Mouse (Mus musculus) intestine, postnatal 0 days (tissue): Measurements from ENCODE around the gene Xlr3c. TPM values are rescaled to one million over a fixed set of nuclear protein-coding genes. Genes with fewer than 3 reads are reported as not detected.
"Not testable (repeated sequence)": the region's sequence is repeated elsewhere in the genome, so short reads cannot be mapped to it uniquely, and the experiment has no call there.

Source experiments
- ATAC-seq: fragments of 200-750 bp; cut with Nextera tagmentation; 2 replicates; pipeline ENCODE4 v1.8.0; 2017; ENCODE audit warnings: mild to moderate bottlenecking, moderate TSS enrichment, moderate library complexity
- H3K27ac ChIP-seq: fragments of 300-500 bp; sonication (generic); 2 replicates; pipeline ENCODE4 v1.5.1; 2014; ENCODE audit warnings: mild to moderate bottlenecking, low read depth, low read length, moderate library complexity
- H3K27me3 ChIP-seq: fragments of 300-500 bp; sonication (generic); replicated peaks from 2 replicates; pipeline ENCODE4 v1.6.1; 2014; ENCODE audit warnings: low read length, mixed read lengths; ENCODE audit not compliant: control insufficient read depth, insufficient read depth
- H3K36me3 ChIP-seq: fragments of 300-500 bp; sonication (generic); 2 replicates; pipeline ENCODE4 v1.6.1; 2014; ENCODE audit warnings: mild to moderate bottlenecking, moderate library complexity; ENCODE audit not compliant: control insufficient read depth, insufficient read depth
- H3K4me1 ChIP-seq: fragments of 300-500 bp; sonication (generic); replicated peaks from 2 replicates; pipeline ENCODE4 v1.6.1; 2014; ENCODE audit warnings: antibody characterized with exemption, low read length, mixed read lengths; ENCODE audit not compliant: control insufficient read depth, insufficient read depth
- H3K4me2 ChIP-seq: fragments of 300-500 bp; sonication (generic); replicated peaks from 2 replicates; pipeline ENCODE4 v1.6.1; 2014; ENCODE audit warnings: low read depth, mild to moderate bottlenecking, moderate library complexity
- H3K4me3 ChIP-seq: fragments of 300-500 bp; sonication (generic); 2 replicates; pipeline ENCODE4 v1.5.1; 2014; ENCODE audit warnings: low read depth, low read length
- H3K9ac ChIP-seq: fragments of 300-500 bp; sonication (generic); 2 replicates; pipeline ENCODE4 v1.6.1; 2014; ENCODE audit warnings: mild to moderate bottlenecking, low read depth, low read length
- H3K9me3 ChIP-seq: fragments of 300-500 bp; sonication (generic); 2 replicates; pipeline ENCODE4 v1.6.1; 2016; ENCODE audit warnings: mixed run types; ENCODE audit not compliant: control insufficient read depth
- CTCF ChIP-seq: sonication (generic); IDR thresholded peaks from 2 replicates; pipeline ENCODE4 v1.5.1; 2016; ENCODE audit warnings: low read depth, mild to moderate bottlenecking, control low read depth, antibody characterized with exemption, moderate library complexity
- WGBS: fragments of 180-500 bp; shearing (Covaris S2); extraction: QIAGEN DNeasy Blood & Tissue Kit; methylation state at CpG from one replicate; pipeline ENCODE4 v1.1.7; 2014; 5-methylcytosine and 5-hydroxymethylcytosine counted together
- polyA plus RNA-seq: library from polyadenylated mRNA; unstranded; fragments of >200 nt; fragmentation: Nextera tagmentation; extraction: Ambion mirVana; gene quantifications from 2 replicates; pipeline ENCODE4 v1.2.1, GENCODE M21; 2015

Xlr3c gene
- polyA plus RNA-seq, 1 experiment from 2014 or later: not detected

- H3K4me2 ChIP-seq: peak overlapping the region; percentile 77
- peak overlapping the region; percentile 94 for H3K27ac ChIP-seq
- H3K27me3 ChIP-seq: no peaks in the 10 kb centered on the region
- peak overlapping the region; percentile 60 for H3K4me3 ChIP-seq
- no peaks in the 10 kb centered on the region for H3K4me1 ChIP-seq
- H3K9me3 ChIP-seq: no peaks in the 10 kb centered on the region
- TF ChIP-seq CTCF: peak; percentile 45
- H3K9ac ChIP-seq: peak overlapping the region; percentile 62
- WGBS: 16% methylated on average over 37 of the region's 51 CpGs
- peak; percentile 63 for ATAC-seq
- no peaks in the 10 kb centered on the region for H3K36me3 ChIP-seq
These were observed 36.5 kb downstream of the Xlr3c start for GRCm38 (mm10) chrX:73228606-73229214.

GRCm38 (mm10) chrX:73227914-73228605, 37.1 kb downstream of the Xlr3c start, which contains the start of gene F8a:
F8a (plus strand) TSS chrX:73228291.
- H3K27me3 ChIP-seq: no peaks in the 10 kb centered on the region
- peak within 1 kb of the TSS; percentile 94 for H3K27ac ChIP-seq
- 17% methylated on average over 37 of the region's 39 CpGs for WGBS
- peak within 1 kb of the TSS; percentile 62 for H3K9ac ChIP-seq
- H3K36me3 ChIP-seq: no peaks in the 10 kb centered on the region
- TF ChIP-seq CTCF: no peak
- H3K4me3 ChIP-seq: peak within 1 kb of the TSS; percentile 60
- peak; percentile 95 for ATAC-seq
- peak within 1 kb of the TSS; percentile 77 for H3K4me2 ChIP-seq
- no peaks in the 10 kb centered on the region for H3K4me1 ChIP-seq
- no peaks in the 10 kb centered on the region for H3K9me3 ChIP-seq

GRCm38 (mm10) chrX:73225365-73225764, 39.8 kb downstream of the Xlr3c start:
- H3K4me3 ChIP-seq: no peak overlapping the region
- H3K9me3 ChIP-seq: no peaks in the 10 kb centered on the region
- H3K4me1 ChIP-seq: no peaks in the 10 kb centered on the region
- H3K36me3 ChIP-seq: no peaks in the 10 kb centered on the region
- no peak for ATAC-seq
- WGBS: 59% methylated on average over 1 of the region's 1 CpGs
- no peak overlapping the region for H3K27ac ChIP-seq
- no peaks in the 10 kb centered on the region for H3K27me3 ChIP-seq
- H3K4me2 ChIP-seq: no peak overlapping the region
- TF ChIP-seq CTCF: no peak
- no peak overlapping the region for H3K9ac ChIP-seq

- H3K9ac ChIP-seq, ATAC-seq, H3K4me3 ChIP-seq, H3K27me3 ChIP-seq, H3K36me3 ChIP-seq, H3K4me2 ChIP-seq, H3K4me1 ChIP-seq, H3K9me3 ChIP-seq, H3K27ac ChIP-seq: not testable (repeated sequence)
- 80% methylated on average over 11 of the region's 19 CpGs for WGBS
These were observed 51.2 kb downstream of the Xlr3c start, which contains the start of gene Xlr4b for GRCm38 (mm10) chrX:73213819-73214564. Xlr4b (plus strand) TSS chrX:73214333.

Other genes starting within 250 kb of the Xlr3c start
- gene Pnma5, start 228.3 kb downstream of the Xlr3c start, polyA plus RNA-seq: not detected in 2 replicates
- gene Pnma3, start 200.6 kb downstream of the Xlr3c start, polyA plus RNA-seq: 0.04 TPM in 1 of 2 replicates, not detected in the other
- gene Xlr4a, start 182.9 kb downstream of the Xlr3c start, polyA plus RNA-seq: 1.9 and 4.1 TPM in 2 replicates
- gene Xlr3a, start 168.3 kb downstream of the Xlr3c start, polyA plus RNA-seq: 2.8 and 6.3 TPM in 2 replicates
- gene Gm14685, start 148.3 kb downstream of the Xlr3c start, polyA plus RNA-seq: 1.8 and 2.4 TPM in 2 replicates
- 0.17 TPM in 1 of 2 replicates, not detected in the other for gene Xlr5b, start 116.6 kb downstream of the Xlr3c start, polyA plus RNA-seq
- gene DXBay18, start 115.9 kb downstream of the Xlr3c start, polyA plus RNA-seq: 1.4 and 1.8 TPM in 2 replicates
- gene Spin2d, start 88.4 kb downstream of the Xlr3c start, polyA plus RNA-seq: not detected in 2 replicates
- 0.91 and 2.6 TPM in 2 replicates for gene Xlr3b, start 73.2 kb downstream of the Xlr3c start, polyA plus RNA-seq
- 0.50 and 0.88 TPM in 2 replicates for gene Xlr4b, start 51.1 kb downstream of the Xlr3c start, polyA plus RNA-seq
- gene F8a, start 37.1 kb downstream of the Xlr3c start, polyA plus RNA-seq: 21.8 and 24.2 TPM in 2 replicates
- gene Xlr4c, start 22.3 kb downstream of the Xlr3c start, polyA plus RNA-seq: 0.40 and 0.63 TPM in 2 replicates
- gene Xlr5a, start 27.6 kb upstream of the Xlr3c start, polyA plus RNA-seq: 0.65 and 0.97 TPM in 2 replicates
- gene Xlr5c, start 27.6 kb upstream of the Xlr3c start, polyA plus RNA-seq: 0.54 and 0.59 TPM in 2 replicates
- gene Gm45015, start 71.5 kb upstream of the Xlr3c start, polyA plus RNA-seq: not detected in 2 replicates
- gene Zfp275, start 77.2 kb upstream of the Xlr3c start, polyA plus RNA-seq: 2.2 and 2.3 TPM in 2 replicates
- gene Gm18336, start 133.3 kb upstream of the Xlr3c start, polyA plus RNA-seq: not detected in 2 replicates
- gene Zfp92, start 145.7 kb upstream of the Xlr3c start, polyA plus RNA-seq: 0.21 and 0.26 TPM in 2 replicates
- not detected in 2 replicates for gene Trex2, start 170.0 kb upstream of the Xlr3c start, polyA plus RNA-seq
- 38.2 and 38.6 TPM in 2 replicates for gene Haus7, start 193.7 kb upstream of the Xlr3c start, polyA plus RNA-seq
- 35.2 and 43.0 TPM in 2 replicates for gene Bgn, start 218.2 kb upstream of the Xlr3c start, polyA plus RNA-seq
- gene Atp2b3, start 237.7 kb upstream of the Xlr3c start, polyA plus RNA-seq: 0.12 and 0.13 TPM in 2 replicates